Mouse (Mus musculus): Measurements from ENCODE around the gene Nt5dc2. TPM values are rescaled to one million over a fixed set of nuclear protein-coding genes. Genes with fewer than 3 reads are reported as not detected.

Nt5dc2 gene
- polyA plus RNA-seq (2016; fragmentation: Nextera tagmentation; extraction: Ambion mirVana) = 455 and 459 TPM in 2 replicates

- Histone ChIP-seq H3K9ac (peak within 1 kb of the TSS; percentile 94), H3K9me3 (no peaks in the 10 kb centered on the region), H3K36me3 (peaks cover 18% of the 10 kb centered on the region), H3K4me1 (peaks cover 52% of the 10 kb centered on the region), H3K27ac (peak within 1 kb of the TSS; percentile 84), H3K4me3 (peak within 1 kb of the TSS; percentile 99), H3K4me2 (replicated peaks) (peak within 1 kb of the TSS; percentile 84), H3K27me3 (no peaks in the 10 kb centered on the region)
- 8% methylated on average over 35 of the region's 63 CpGs for WGBS
- peak; percentile 80 for ATAC-seq (ENCODE audit: insufficient number of reproducible peaks, insufficient read depth, low FRiP score, low TSS enrichment)
Observed at GRCm38 (mm10) chr14:31130236-31131220, at the start of gene Nt5dc2. Gene Nt5dc2, plus strand, starts transcription at chr14:31131053.

- Histone ChIP-seq H3K27me3 (no peaks in the 10 kb centered on the region), H3K9ac (no peak overlapping the region), H3K36me3 (peaks cover 61% of the 10 kb centered on the region), H3K4me1 (no peaks in the 10 kb centered on the region), H3K4me2 (replicated peaks) (no peak overlapping the region), H3K4me3 (no peak overlapping the region), H3K9me3 (no peaks in the 10 kb centered on the region), H3K27ac (no peak overlapping the region)
- ATAC-seq (ENCODE audit: insufficient number of reproducible peaks, insufficient read depth, low FRiP score, low TSS enrichment) = no peak
Observed at GRCm38 (mm10) chr14:31081147-31081546, 49.7 kb upstream of the Nt5dc2 start.

GRCm38 (mm10) chr14:31087433-31087832 lies 43.4 kb upstream of the Nt5dc2 start:
- ATAC-seq (ENCODE audit: insufficient number of reproducible peaks, insufficient read depth, low FRiP score, low TSS enrichment) = no peak
- Histone ChIP-seq H3K4me1 (no peaks in the 10 kb centered on the region), H3K27me3 (no peaks in the 10 kb centered on the region), H3K36me3 (peaks cover 72% of the 10 kb centered on the region), H3K4me3 (no peak overlapping the region), H3K4me2 (replicated peaks) (no peak overlapping the region), H3K27ac (no peak overlapping the region), H3K9me3 (no peaks in the 10 kb centered on the region), H3K9ac (no peak overlapping the region)
- 89% methylated on average over 6 of the region's 6 CpGs for WGBS

GRCm38 (mm10) chr14:31088515-31088914 lies 42.3 kb upstream of the Nt5dc2 start:
- H3K9ac ChIP-seq = no peak overlapping the region
- H3K4me3 ChIP-seq = no peak overlapping the region
- no peaks in the 10 kb centered on the region for H3K9me3 ChIP-seq
- H3K27ac ChIP-seq = no peak overlapping the region
- H3K4me1 ChIP-seq = no peaks in the 10 kb centered on the region
- H3K36me3 ChIP-seq = peaks cover 73% of the 10 kb centered on the region
- H3K4me2 ChIP-seq (replicated peaks) = no peak overlapping the region
- H3K27me3 ChIP-seq = no peaks in the 10 kb centered on the region
- 95% methylated on average over 2 of the region's 2 CpGs for WGBS
- ATAC-seq (ENCODE audit: insufficient number of reproducible peaks, insufficient read depth, low FRiP score, low TSS enrichment) = no peak

- Histone ChIP-seq H3K27ac (no peak overlapping the region), H3K36me3 (peaks cover 78% of the 10 kb centered on the region), H3K27me3 (no peaks in the 10 kb centered on the region), H3K4me1 (no peaks in the 10 kb centered on the region), H3K9ac (no peak overlapping the region), H3K4me3 (no peak overlapping the region), H3K9me3 (no peaks in the 10 kb centered on the region), H3K4me2 (replicated peaks) (no peak overlapping the region)
- 95% methylated on average over 1 of the region's 1 CpGs for WGBS
- ATAC-seq (ENCODE audit: insufficient number of reproducible peaks, insufficient read depth, low FRiP score, low TSS enrichment) = no peak
Observed at GRCm38 (mm10) chr14:31089918-31090317, 40.9 kb upstream of the Nt5dc2 start.

- H3K4me1 ChIP-seq = no peaks in the 10 kb centered on the region
- H3K4me3 ChIP-seq = no peak overlapping the region
- H3K9me3 ChIP-seq = no peaks in the 10 kb centered on the region
- no peak overlapping the region for H3K4me2 ChIP-seq (replicated peaks)
- WGBS = 85% methylated on average over 2 of the region's 2 CpGs
- ATAC-seq (ENCODE audit: insufficient number of reproducible peaks, insufficient read depth, low FRiP score, low TSS enrichment) = no peak
- H3K9ac ChIP-seq = no peak overlapping the region
- no peak overlapping the region for H3K27ac ChIP-seq
- no peaks in the 10 kb centered on the region for H3K27me3 ChIP-seq
- H3K36me3 ChIP-seq = peaks cover 58% of the 10 kb centered on the region
Observed at GRCm38 (mm10) chr14:31105156-31105555, 25.7 kb upstream of the Nt5dc2 start.

GRCm38 (mm10) chr14:31110613-31111012 lies 20.2 kb upstream of the Nt5dc2 start:
- Histone ChIP-seq H3K4me1 (no peaks in the 10 kb centered on the region), H3K9ac (no peak overlapping the region), H3K27me3 (no peaks in the 10 kb centered on the region), H3K4me2 (replicated peaks) (no peak overlapping the region), H3K4me3 (no peak overlapping the region), H3K36me3 (peaks cover 76% of the 10 kb centered on the region), H3K9me3 (no peaks in the 10 kb centered on the region), H3K27ac (no peak overlapping the region)
- no peak for ATAC-seq (ENCODE audit: insufficient number of reproducible peaks, insufficient read depth, low FRiP score, low TSS enrichment)
- 90% methylated on average over 3 of the region's 3 CpGs for WGBS

- Histone ChIP-seq H3K9ac (no peak overlapping the region), H3K4me2 (replicated peaks) (no peak overlapping the region), H3K9me3 (no peaks in the 10 kb centered on the region), H3K36me3 (peaks cover 74% of the 10 kb centered on the region), H3K4me3 (no peak overlapping the region), H3K4me1 (no peaks in the 10 kb centered on the region), H3K27me3 (no peaks in the 10 kb centered on the region), H3K27ac (no peak overlapping the region)
- no peak for ATAC-seq (ENCODE audit: insufficient number of reproducible peaks, insufficient read depth, low FRiP score, low TSS enrichment)
- WGBS = 87% methylated on average over 5 of the region's 5 CpGs
Observed at GRCm38 (mm10) chr14:31112187-31112586, 18.7 kb upstream of the Nt5dc2 start.

- Histone ChIP-seq H3K4me2 (replicated peaks) (no peak overlapping the region), H3K27ac (no peak overlapping the region), H3K4me3 (no peak overlapping the region), H3K4me1 (no peaks in the 10 kb centered on the region), H3K27me3 (no peaks in the 10 kb centered on the region), H3K36me3 (peaks cover 73% of the 10 kb centered on the region), H3K9me3 (no peaks in the 10 kb centered on the region), H3K9ac (no peak overlapping the region)
- ATAC-seq (ENCODE audit: insufficient number of reproducible peaks, insufficient read depth, low FRiP score, low TSS enrichment) = no peak
- 88% methylated on average over 3 of the region's 3 CpGs for WGBS
Observed at GRCm38 (mm10) chr14:31114011-31114410, 16.8 kb upstream of the Nt5dc2 start.

- Histone ChIP-seq H3K4me1 (no peaks in the 10 kb centered on the region), H3K4me3 (no peak overlapping the region), H3K4me2 (replicated peaks) (no peak overlapping the region), H3K27me3 (no peaks in the 10 kb centered on the region), H3K9me3 (no peaks in the 10 kb centered on the region), H3K27ac (no peak overlapping the region), H3K9ac (no peak overlapping the region), H3K36me3 (peaks cover 63% of the 10 kb centered on the region)
- WGBS = 60% methylated on average over 2 of the region's 2 CpGs
- no peak for ATAC-seq (ENCODE audit: insufficient number of reproducible peaks, insufficient read depth, low FRiP score, low TSS enrichment)
Observed at GRCm38 (mm10) chr14:31115522-31115921, 15.3 kb upstream of the Nt5dc2 start.

- WGBS = 40% methylated on average over 9 of the region's 9 CpGs
- Histone ChIP-seq H3K9me3 (no peaks in the 10 kb centered on the region), H3K4me1 (peaks cover 36% of the 10 kb centered on the region), H3K27me3 (no peaks in the 10 kb centered on the region), H3K27ac (peak overlapping the region; percentile 74), H3K4me3 (no peak overlapping the region), H3K4me2 (replicated peaks) (peak overlapping the region; percentile 21), H3K9ac (no peak overlapping the region), H3K36me3 (peaks cover 15% of the 10 kb centered on the region; the same call in 1 of the 2 replicates)
- no peak for ATAC-seq (ENCODE audit: insufficient number of reproducible peaks, insufficient read depth, low FRiP score, low TSS enrichment)
Observed at GRCm38 (mm10) chr14:31125106-31126075, 5.5 kb upstream of the Nt5dc2 start.

All from embryonic facial prominence, embryonic 12.5 days (tissue).